Mouse (Mus musculus) midbrain, embryonic 14.5 days (tissue): ENCODE measurements around the gene Ptgr2. TPM values are rescaled to one million over a fixed set of nuclear protein-coding genes. Genes with fewer than 3 reads are reported as not detected.
A peak's percentile ranks its signal among the peaks of the same experiment; 100 is the strongest.
"Not testable (repeated sequence)": the region's sequence is repeated elsewhere in the genome, so short reads cannot be mapped to it uniquely, and the experiment has no call there.

Experiments
- ATAC-seq: fragments of 200-750 bp; cut with Nextera tagmentation; 2 replicates; pipeline ENCODE4 v1.8.0; 2017; ENCODE audit warnings: moderate number of reproducible peaks, moderate library complexity; ENCODE audit not compliant: low FRiP score, low TSS enrichment
- DNase-seq: peaks from one replicate; pipeline ENCODE4 v3.0.0-alpha.2; 2015
- H3K27ac ChIP-seq: fragments of 300-500 bp; sonication (generic); replicated peaks from 2 replicates; pipeline ENCODE4 v1.5.1; 2014; ENCODE audit warnings: mild to moderate bottlenecking, low read depth, low read length, moderate library complexity
- H3K27me3 ChIP-seq: fragments of 300-500 bp; sonication (generic); 2 replicates; pipeline ENCODE4 v1.6.1; 2014; ENCODE audit warnings: low read length, control low read depth, mixed read lengths; ENCODE audit not compliant: control insufficient read depth, insufficient read depth
- H3K36me3 ChIP-seq: fragments of 300-500 bp; sonication (generic); 2 replicates; pipeline ENCODE4 v1.6.1; 2014; ENCODE audit warnings: low read length, control low read depth; ENCODE audit not compliant: control insufficient read depth, insufficient read depth
- H3K4me1 ChIP-seq: fragments of 300-500 bp; sonication (generic); 2 replicates; pipeline ENCODE4 v1.6.1; 2014; ENCODE audit warnings: mild to moderate bottlenecking, antibody characterized with exemption, low read length, control low read depth; ENCODE audit not compliant: control insufficient read depth, insufficient read depth
- H3K4me2 ChIP-seq: fragments of 300-500 bp; sonication (generic); 2 replicates; pipeline ENCODE4 v1.6.1; 2014; ENCODE audit warnings: mild to moderate bottlenecking, low read length, moderate library complexity
- H3K4me3 ChIP-seq: fragments of 300-500 bp; sonication (generic); replicated peaks from 2 replicates; pipeline ENCODE4 v1.5.1; 2014; ENCODE audit warnings: low read depth, low read length
- H3K9ac ChIP-seq: fragments of 300-500 bp; sonication (generic); replicated peaks from 2 replicates; pipeline ENCODE4 v1.6.1; 2014; ENCODE audit warnings: mild to moderate bottlenecking, low read length, moderate library complexity
- H3K9me3 ChIP-seq: fragments of 300-500 bp; sonication (generic); 2 replicates; pipeline ENCODE4 v1.6.1; 2016; ENCODE audit warnings: low read length, control low read depth, mixed read lengths; ENCODE audit not compliant: control insufficient read depth
- WGBS: fragments of 180-500 bp; shearing (Covaris S2); extraction: QIAGEN DNeasy Blood & Tissue Kit; methylation state at CpG from one replicate; pipeline ENCODE4 v1.1.7; 2014; 5-methylcytosine and 5-hydroxymethylcytosine counted together
- polyA plus RNA-seq: library from polyadenylated mRNA; unstranded; fragments of >200 nt; fragmentation: Nextera tagmentation; extraction: Ambion mirVana; gene quantifications from 2 replicates; pipeline ENCODE4 v1.2.1, GENCODE M21; 2014

The Ptgr2 gene
- 14.0 and 14.4 TPM in 2 replicates for polyA plus RNA-seq

GRCm38 (mm10) chr12:84284885-84285592 lies at the start of gene Ptgr2:
TSS of gene Ptgr2 (plus strand) at chr12:84285232.
- peak within 1 kb of the TSS; percentile 64 for H3K9ac ChIP-seq
- H3K4me1 ChIP-seq: peaks cover 13% of the 10 kb centered on the region
- ATAC-seq (peak; percentile 88), DNase-seq (peak; percentile 95)
- peak within 1 kb of the TSS; percentile 47 for H3K4me3 ChIP-seq
- under 1% methylated on average over 39 of the region's 39 CpGs for WGBS
- peak within 1 kb of the TSS; percentile 41; the same call in 1 of the 2 replicates for H3K27ac ChIP-seq
- H3K9me3 ChIP-seq: no peaks in the 10 kb centered on the region
- H3K27me3 ChIP-seq: no peaks in the 10 kb centered on the region
- H3K4me2 ChIP-seq: peak within 1 kb of the TSS; percentile 74
- no peaks in the 10 kb centered on the region for H3K36me3 ChIP-seq

GRCm38 (mm10) chr12:84235577-84235976 lies 49.5 kb upstream of the Ptgr2 start:
- ATAC-seq (no peak), DNase-seq (no peak)
- Histone ChIP-seq H3K4me1 (no peaks in the 10 kb centered on the region), H3K36me3 (no peaks in the 10 kb centered on the region), H3K4me3 (no peak overlapping the region), H3K9me3 (no peaks in the 10 kb centered on the region), H3K27me3 (no peaks in the 10 kb centered on the region), H3K4me2 (no peak overlapping the region), H3K9ac (no peak overlapping the region), H3K27ac (no peak overlapping the region)
- 95% methylated on average over 6 of the region's 6 CpGs for WGBS

GRCm38 (mm10) chr12:84235981-84236752 lies 48.9 kb upstream of the Ptgr2 start:
- DNase-seq (no peak), ATAC-seq (no peak)
- Histone ChIP-seq H3K9me3 (no peaks in the 10 kb centered on the region), H3K4me2 (no peak overlapping the region), H3K27me3 (no peaks in the 10 kb centered on the region), H3K27ac (no peak overlapping the region), H3K4me1 (no peaks in the 10 kb centered on the region), H3K9ac (no peak overlapping the region), H3K36me3 (no peaks in the 10 kb centered on the region), H3K4me3 (no peak overlapping the region)
- 89% methylated on average over 10 of the region's 10 CpGs for WGBS

GRCm38 (mm10) chr12:84237036-84237435 lies 48.0 kb upstream of the Ptgr2 start:
- not testable (repeated sequence) for DNase-seq, H3K4me3 ChIP-seq, H3K4me1 ChIP-seq, H3K9me3 ChIP-seq, H3K36me3 ChIP-seq, H3K27me3 ChIP-seq, H3K27ac ChIP-seq, ATAC-seq, H3K4me2 ChIP-seq, H3K9ac ChIP-seq
- WGBS: 96% methylated on average over 5 of the region's 5 CpGs

- H3K9me3 ChIP-seq: no peaks in the 10 kb centered on the region
- DNase-seq: no peak
- no peak overlapping the region for H3K4me2 ChIP-seq
- H3K36me3 ChIP-seq: no peaks in the 10 kb centered on the region
- 86% methylated on average over 7 of the region's 7 CpGs for WGBS
- no peak overlapping the region for H3K9ac ChIP-seq
- ATAC-seq: no peak
- H3K4me1 ChIP-seq: no peaks in the 10 kb centered on the region
- H3K27ac ChIP-seq: no peak overlapping the region
- no peak overlapping the region for H3K4me3 ChIP-seq
- H3K27me3 ChIP-seq: no peaks in the 10 kb centered on the region
Observed at GRCm38 (mm10) chr12:84243076-84243770, 41.8 kb upstream of the Ptgr2 start.

GRCm38 (mm10) chr12:84245683-84246082 lies 39.3 kb upstream of the Ptgr2 start:
- H3K9ac ChIP-seq: no peak overlapping the region
- H3K27ac ChIP-seq: no peak overlapping the region
- H3K4me1 ChIP-seq: no peaks in the 10 kb centered on the region
- no peaks in the 10 kb centered on the region for H3K36me3 ChIP-seq
- no peak overlapping the region for H3K4me3 ChIP-seq
- no peak overlapping the region for H3K4me2 ChIP-seq
- WGBS: 64% methylated on average over 5 of the region's 5 CpGs
- H3K27me3 ChIP-seq: no peaks in the 10 kb centered on the region
- DNase-seq: no peak
- ATAC-seq: no peak
- H3K9me3 ChIP-seq: no peaks in the 10 kb centered on the region

GRCm38 (mm10) chr12:84249217-84249616 lies 35.8 kb upstream of the Ptgr2 start:
- no peak for ATAC-seq
- H3K9ac ChIP-seq: no peak overlapping the region
- peak; percentile 85 for DNase-seq
- H3K27me3 ChIP-seq: no peaks in the 10 kb centered on the region
- no peak overlapping the region for H3K27ac ChIP-seq
- WGBS: 4% methylated on average over 3 of the region's 3 CpGs
- no peak overlapping the region for H3K4me2 ChIP-seq
- H3K4me1 ChIP-seq: no peaks in the 10 kb centered on the region
- no peak overlapping the region for H3K4me3 ChIP-seq
- H3K36me3 ChIP-seq: no peaks in the 10 kb centered on the region
- H3K9me3 ChIP-seq: no peaks in the 10 kb centered on the region

- Histone ChIP-seq H3K4me2 (no peak overlapping the region), H3K36me3 (no peaks in the 10 kb centered on the region), H3K4me3 (no peak overlapping the region), H3K9ac (no peak overlapping the region), H3K27ac (no peak overlapping the region), H3K27me3 (no peaks in the 10 kb centered on the region), H3K9me3 (no peaks in the 10 kb centered on the region), H3K4me1 (no peaks in the 10 kb centered on the region)
- 87% methylated on average over 5 of the region's 5 CpGs for WGBS
- no peak for ATAC-seq
- DNase-seq: no peak
Observed at GRCm38 (mm10) chr12:84252811-84253210, 32.2 kb upstream of the Ptgr2 start.
